Mouse (Mus musculus): Measurements from ENCODE around the gene Ubr2. TPM values are rescaled to one million over a fixed set of nuclear protein-coding genes. Genes with fewer than 3 reads are reported as not detected.

Gene Ubr2
- polyA plus RNA-seq, 1 experiment from 2014 or later: 15.8 TPM

GRCm38 (mm10) chr17:46998840-46999239 is 11.5 kb downstream of the Ubr2 start:
- H3K27me3 ChIP-seq (replicated peaks): no peaks in the 10 kb centered on the region
- no peak for ATAC-seq (ENCODE audit: insufficient read depth, low FRiP score, low read depth)
- no peak overlapping the region for H3K4me3 ChIP-seq (replicated peaks)
- no peaks in the 10 kb centered on the region for H3K4me1 ChIP-seq
- H3K9ac ChIP-seq: no peak overlapping the region
- no peaks in the 10 kb centered on the region for H3K9me3 ChIP-seq
- H3K27ac ChIP-seq: no peak overlapping the region
- WGBS: 90% methylated on average over 4 of the region's 4 CpGs
- peaks cover 27% of the 10 kb centered on the region for H3K36me3 ChIP-seq
- no peak overlapping the region for H3K4me2 ChIP-seq

GRCm38 (mm10) chr17:46996484-46996883 is 13.9 kb downstream of the Ubr2 start:
- Histone ChIP-seq H3K27me3 (replicated peaks) (no peaks in the 10 kb centered on the region), H3K4me1 (no peaks in the 10 kb centered on the region), H3K36me3 (peaks cover 44% of the 10 kb centered on the region), H3K9me3 (no peaks in the 10 kb centered on the region), H3K27ac (no peak overlapping the region), H3K4me3 (replicated peaks) (no peak overlapping the region), H3K9ac (no peak overlapping the region), H3K4me2 (no peak overlapping the region)
- 61% methylated on average over 7 of the region's 7 CpGs for WGBS
- no peak for ATAC-seq (ENCODE audit: insufficient read depth, low FRiP score, low read depth)

- 82% methylated on average over 3 of the region's 3 CpGs for WGBS
- no peak for ATAC-seq (ENCODE audit: insufficient read depth, low FRiP score, low read depth)
- Histone ChIP-seq H3K27me3 (replicated peaks) (no peaks in the 10 kb centered on the region), H3K4me3 (replicated peaks) (no peak overlapping the region), H3K4me1 (no peaks in the 10 kb centered on the region), H3K36me3 (peaks cover 46% of the 10 kb centered on the region), H3K4me2 (no peak overlapping the region), H3K9me3 (no peaks in the 10 kb centered on the region), H3K27ac (no peak overlapping the region), H3K9ac (no peak overlapping the region)
Observed at GRCm38 (mm10) chr17:46995621-46996020, 14.7 kb downstream of the Ubr2 start.

GRCm38 (mm10) chr17:46994641-46995398 is 15.5 kb downstream of the Ubr2 start:
- Histone ChIP-seq H3K4me1 (no peaks in the 10 kb centered on the region), H3K9ac (no peak overlapping the region), H3K27ac (no peak overlapping the region), H3K4me3 (replicated peaks) (no peak overlapping the region), H3K36me3 (peaks cover 46% of the 10 kb centered on the region), H3K9me3 (no peaks in the 10 kb centered on the region), H3K4me2 (no peak overlapping the region), H3K27me3 (replicated peaks) (no peaks in the 10 kb centered on the region)
- 0 out of 2 replicates have a peak, but pooled peaks have one; percentile 39 for ATAC-seq (ENCODE audit: insufficient read depth, low FRiP score, low read depth)
- WGBS: 79% methylated on average over 10 of the region's 10 CpGs

- peaks cover 44% of the 10 kb centered on the region for H3K36me3 ChIP-seq
- H3K4me2 ChIP-seq: no peak overlapping the region
- H3K4me3 ChIP-seq (replicated peaks): no peak overlapping the region
- no peak overlapping the region for H3K9ac ChIP-seq
- no peak for ATAC-seq (ENCODE audit: insufficient read depth, low FRiP score, low read depth)
- H3K27me3 ChIP-seq (replicated peaks): no peaks in the 10 kb centered on the region
- no peak overlapping the region for H3K27ac ChIP-seq
- H3K9me3 ChIP-seq: no peaks in the 10 kb centered on the region
- 94% methylated on average over 8 of the region's 8 CpGs for WGBS
- H3K4me1 ChIP-seq: no peaks in the 10 kb centered on the region
Observed at GRCm38 (mm10) chr17:46993625-46994024, 16.7 kb downstream of the Ubr2 start.

- no peak for ATAC-seq (ENCODE audit: insufficient read depth, low FRiP score, low read depth)
- Histone ChIP-seq H3K4me1 (no peaks in the 10 kb centered on the region), H3K9me3 (no peaks in the 10 kb centered on the region), H3K27ac (no peak overlapping the region), H3K4me2 (no peak overlapping the region), H3K9ac (no peak overlapping the region), H3K4me3 (replicated peaks) (no peak overlapping the region), H3K36me3 (peaks cover 44% of the 10 kb centered on the region), H3K27me3 (replicated peaks) (no peaks in the 10 kb centered on the region)
- WGBS: 89% methylated on average over 3 of the region's 3 CpGs
Observed at GRCm38 (mm10) chr17:46987631-46988030, 22.7 kb downstream of the Ubr2 start.

- Histone ChIP-seq H3K9ac (no peak overlapping the region), H3K36me3 (peaks cover 54% of the 10 kb centered on the region), H3K9me3 (no peaks in the 10 kb centered on the region), H3K27me3 (replicated peaks) (no peaks in the 10 kb centered on the region), H3K4me3 (replicated peaks) (no peak overlapping the region), H3K4me1 (no peaks in the 10 kb centered on the region), H3K4me2 (no peak overlapping the region), H3K27ac (no peak overlapping the region)
- WGBS: 92% methylated on average over 6 of the region's 6 CpGs
- ATAC-seq (ENCODE audit: insufficient read depth, low FRiP score, low read depth): no peak
Observed at GRCm38 (mm10) chr17:46980050-46980449, 30.3 kb downstream of the Ubr2 start.

GRCm38 (mm10) chr17:46975183-46975582 is 35.2 kb downstream of the Ubr2 start:
- Histone ChIP-seq H3K4me3 (replicated peaks) (no peak overlapping the region), H3K36me3 (peaks cover 63% of the 10 kb centered on the region), H3K9me3 (no peaks in the 10 kb centered on the region), H3K27me3 (replicated peaks) (no peaks in the 10 kb centered on the region), H3K9ac (no peak overlapping the region), H3K4me2 (no peak overlapping the region), H3K27ac (no peak overlapping the region), H3K4me1 (no peaks in the 10 kb centered on the region)
- ATAC-seq (ENCODE audit: insufficient read depth, low FRiP score, low read depth): no peak
- WGBS: 66% methylated on average over 3 of the region's 3 CpGs

GRCm38 (mm10) chr17:46972603-46973002 is 37.8 kb downstream of the Ubr2 start:
- Histone ChIP-seq H3K4me3 (replicated peaks) (no peak overlapping the region), H3K27ac (no peak overlapping the region), H3K9ac (no peak overlapping the region), H3K9me3 (no peaks in the 10 kb centered on the region), H3K4me1 (no peaks in the 10 kb centered on the region), H3K27me3 (replicated peaks) (no peaks in the 10 kb centered on the region), H3K4me2 (no peak overlapping the region), H3K36me3 (peaks cover 62% of the 10 kb centered on the region)
- ATAC-seq (ENCODE audit: insufficient read depth, low FRiP score, low read depth): no peak
- WGBS: 94% methylated on average over 7 of the region's 7 CpGs

GRCm38 (mm10) chr17:46966892-46967291 is 43.5 kb downstream of the Ubr2 start:
- H3K4me3 ChIP-seq (replicated peaks): no peak overlapping the region
- H3K4me2 ChIP-seq: no peak overlapping the region
- no peaks in the 10 kb centered on the region for H3K4me1 ChIP-seq
- H3K9ac ChIP-seq: no peak overlapping the region
- H3K27me3 ChIP-seq (replicated peaks): no peaks in the 10 kb centered on the region
- 87% methylated on average over 14 of the region's 14 CpGs for WGBS
- H3K9me3 ChIP-seq: no peaks in the 10 kb centered on the region
- no peak for ATAC-seq (ENCODE audit: insufficient read depth, low FRiP score, low read depth)
- H3K36me3 ChIP-seq: peaks cover 60% of the 10 kb centered on the region
- H3K27ac ChIP-seq: no peak overlapping the region

GRCm38 (mm10) chr17:46963186-46963585 is 47.2 kb downstream of the Ubr2 start:
- no peak overlapping the region for H3K27ac ChIP-seq
- no peak overlapping the region for H3K4me2 ChIP-seq
- no peak for ATAC-seq (ENCODE audit: insufficient read depth, low FRiP score, low read depth)
- H3K4me1 ChIP-seq: no peaks in the 10 kb centered on the region
- 91% methylated on average over 13 of the region's 13 CpGs for WGBS
- H3K9ac ChIP-seq: no peak overlapping the region
- H3K9me3 ChIP-seq: no peaks in the 10 kb centered on the region
- no peaks in the 10 kb centered on the region for H3K27me3 ChIP-seq (replicated peaks)
- peaks cover 76% of the 10 kb centered on the region for H3K36me3 ChIP-seq
- no peak overlapping the region for H3K4me3 ChIP-seq (replicated peaks)

- H3K36me3 ChIP-seq: peaks cover 81% of the 10 kb centered on the region
- H3K4me2 ChIP-seq: no peak overlapping the region
- H3K9me3 ChIP-seq: no peaks in the 10 kb centered on the region
- H3K4me3 ChIP-seq (replicated peaks): no peak overlapping the region
- H3K4me1 ChIP-seq: no peaks in the 10 kb centered on the region
- WGBS: 73% methylated on average over 3 of the region's 3 CpGs
- no peak overlapping the region for H3K27ac ChIP-seq
- no peaks in the 10 kb centered on the region for H3K27me3 ChIP-seq (replicated peaks)
- no peak overlapping the region for H3K9ac ChIP-seq
- no peak for ATAC-seq (ENCODE audit: insufficient read depth, low FRiP score, low read depth)
Observed at GRCm38 (mm10) chr17:46962153-46962552, 48.2 kb downstream of the Ubr2 start.

- peaks cover 85% of the 10 kb centered on the region for H3K36me3 ChIP-seq
- no peaks in the 10 kb centered on the region for H3K9me3 ChIP-seq
- no peak overlapping the region for H3K27ac ChIP-seq
- H3K27me3 ChIP-seq (replicated peaks): no peaks in the 10 kb centered on the region
- no peak overlapping the region for H3K9ac ChIP-seq
- WGBS: 87% methylated on average over 10 of the region's 10 CpGs
- H3K4me2 ChIP-seq: no peak overlapping the region
- H3K4me1 ChIP-seq: no peaks in the 10 kb centered on the region
- no peak for ATAC-seq (ENCODE audit: insufficient read depth, low FRiP score, low read depth)
- H3K4me3 ChIP-seq (replicated peaks): no peak overlapping the region
Observed at GRCm38 (mm10) chr17:46960216-46960615, 50.1 kb downstream of the Ubr2 start.
